ENCODE assay signal across 9 mouse cellular contexts in the genomic region with DNA sequence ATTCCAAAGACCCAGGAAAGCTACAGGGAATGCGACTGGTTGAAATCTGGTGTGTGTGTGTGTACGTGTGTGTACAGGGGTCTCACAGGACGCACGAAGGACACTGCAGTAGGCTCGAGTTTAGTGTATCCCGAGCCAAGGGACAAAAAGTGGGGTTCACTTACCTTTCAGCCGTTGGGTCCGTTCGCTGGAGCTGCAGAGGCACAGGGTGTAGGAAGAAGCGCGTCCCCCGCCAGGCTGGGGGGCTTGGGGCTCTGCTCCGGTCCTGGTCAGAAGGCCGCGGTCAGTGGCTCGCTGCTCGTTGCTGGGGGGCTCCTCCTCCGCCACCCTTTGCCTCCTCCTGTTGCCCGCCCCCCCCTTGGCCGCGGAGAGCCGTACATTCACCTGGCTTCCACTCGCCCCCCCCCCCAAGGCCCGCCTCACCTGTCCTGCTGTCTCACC. TPM values are rescaled to one million over a fixed set of nuclear protein-coding genes. Genes with fewer than 3 reads are reported as not detected.
DNase-seq lines count a peak whose midpoint lies in the region; ATAC-seq and TF ChIP-seq lines count a peak whose summit lies in the region.
"Had no signal": no experiment of that assay in that cellular context is flagged by ENCODE, and none has a peak within 500 bp of the region (broad histone marks: within the 10 kb centered on the region; RNA-seq: fewer than 3 reads in every experiment).

No protein-coding gene starts in this region.

- intact Hi-C loops in heart, postnatal 14 days (cut with DNase I) = no loop called here

- TF ChIP-seq CTCF in CH12.LX (conservative IDR thresholded peaks at IDR 0.05 in 1 of 2, IDR thresholded peaks at IDR 0.05 in 1 of 2; ENCODE audit: low read depth in 2 of 2, low read length in 2 of 2) = no peak
- TF ChIP-seq CTCF in midbrain, postnatal 0 days (IDR thresholded peaks at IDR 0.05) = no peak

- H3K27me3 ChIP-seq in CH12.LX (replicated peaks) = no peaks in the 10 kb centered on the region
- H3K27me3 ChIP-seq in limb, embryonic 12.5 days = peaks cover 26% of the 10 kb centered on the region
- peaks cover 14% of the 10 kb centered on the region; the same call in 1 of the 2 replicates for H3K27me3 ChIP-seq in midbrain, postnatal 0 days (ENCODE audit: insufficient read depth, low read length)

- H3K4me1 ChIP-seq in CH12.LX (ENCODE audit: control insufficient read depth in 1 of 2, insufficient read depth in 2 of 2) = peaks cover 6 to 49% of the 10 kb centered on the region in 2 experiments
- H3K4me1 ChIP-seq in limb, embryonic 12.5 days (replicated peaks) = peaks cover 62% of the 10 kb centered on the region
- peaks cover 19% of the 10 kb centered on the region for H3K4me1 ChIP-seq in midbrain, postnatal 0 days (ENCODE audit: insufficient read depth, low read length)

- peak overlapping the region; percentile 97 for H3K9ac ChIP-seq in CH12.LX (ENCODE audit: insufficient read depth, low read depth)
- H3K9ac ChIP-seq in limb, embryonic 12.5 days (replicated peaks) = peak overlapping the region; percentile 50
- H3K9ac ChIP-seq in midbrain, postnatal 0 days (replicated peaks; ENCODE audit: low read length, poor library complexity, severe bottlenecking) = peak overlapping the region; percentile 61; the same call in 1 of the 2 replicates

- no peak for ATAC-seq in limb, embryonic 12.5 days (ENCODE audit: insufficient number of reproducible peaks, insufficient read depth, low FRiP score, low TSS enrichment, low read depth)
- ATAC-seq in midbrain, postnatal 0 days (ENCODE audit: low FRiP score) = no peak

- H3K36me3 ChIP-seq in CH12.LX (replicated peaks in 1 of 2; ENCODE audit: control insufficient read depth in 1 of 2, insufficient read depth in 1 of 2, low read length in 1 of 2) = peaks cover 0 to 6% of the 10 kb centered on the region in 2 experiments
- H3K36me3 ChIP-seq in limb, embryonic 12.5 days = no peaks in the 10 kb centered on the region
- no peaks in the 10 kb centered on the region for H3K36me3 ChIP-seq in midbrain, postnatal 0 days (ENCODE audit: insufficient read depth, low read length)

- dilution Hi-C loops in CH12.LX (cut with MboI; ENCODE audit: extremely low pct_ligation_motif_present, extremely low pct_unique_long_range_greater_than_20kb, low sequenced_read_pairs) = no loop called here

- peak overlapping the region; percentile 99 for H3K27ac ChIP-seq in CH12.LX (ENCODE audit: insufficient read depth, low read depth)
- H3K27ac ChIP-seq in limb, embryonic 12.5 days = no peak overlapping the region
- no peak overlapping the region for H3K27ac ChIP-seq in midbrain, postnatal 0 days (ENCODE audit: low read depth, low read length)

- TF ChIP-seq RAD21 in CH12.LX (IDR thresholded peaks at IDR 0.05; ENCODE audit: low read depth, low read length) = no peak

- no peak for TF ChIP-seq EP300 in CH12.LX (IDR thresholded peaks at IDR 0.05; ENCODE audit: low read length)

- H3K79me2 ChIP-seq in CH12.LX (replicated peaks; ENCODE audit: control insufficient read depth, extremely low read depth, insufficient read depth, poor library complexity, severe bottlenecking) = peaks cover 13% of the 10 kb centered on the region; the same call in 1 of the 2 replicates

- in situ Hi-C loops in CH12.LX (cut with MboI; ENCODE audit: low pct_ligation_motif_present, low pct_unique_long_range_greater_than_20kb, low sequenced_read_pairs) = no loop called here

- H3K9me3 ChIP-seq in CH12.LX (replicated peaks; ENCODE audit: low read length) = no peaks in the 10 kb centered on the region
- no peaks in the 10 kb centered on the region for H3K9me3 ChIP-seq in limb, embryonic 12.5 days
- H3K9me3 ChIP-seq in midbrain, postnatal 0 days (ENCODE audit: low read length) = no peaks in the 10 kb centered on the region

- no peak for TF ChIP-seq POLR2A in CH12.LX (IDR thresholded peaks at IDR 0.05; ENCODE audit: low read depth, low read length)

- WGBS in limb, embryonic 12.5 days = 2% methylated on average over 21 of the region's 24 CpGs
- WGBS in midbrain, postnatal 0 days = under 1% methylated on average over 18 of the region's 24 CpGs

- H3K4me3 ChIP-seq in CH12.LX (replicated peaks in 1 of 3; ENCODE audit: low read depth in 2 of 3, low read length in 2 of 3, poor library complexity in 1 of 3) = peak overlapping the region; percentile 62 to 86 (median 85)
- H3K4me3 ChIP-seq in limb, embryonic 12.5 days (replicated peaks) = peak overlapping the region; percentile 53
- peak overlapping the region; percentile 54 for H3K4me3 ChIP-seq in midbrain, postnatal 0 days (ENCODE audit: low read depth, low read length)

- peak overlapping the region; percentile 38 for H3K4me2 ChIP-seq in CH12.LX (ENCODE audit: insufficient read depth, low read depth, poor library complexity, severe bottlenecking)
- H3K4me2 ChIP-seq in limb, embryonic 12.5 days = peak overlapping the region; percentile 100
- peak overlapping the region; percentile 100 for H3K4me2 ChIP-seq in midbrain, postnatal 0 days (ENCODE audit: low read depth, low read length, poor library complexity, severe bottlenecking)

- DNase-seq in 3T3-L1 (ENCODE audit: low read depth, low spot score) (peak; percentile 53), CH12.LX (ENCODE audit: extremely low read depth) (no peak)
- peak; percentile 54 for DNase-seq in embryo, embryonic 10.5 days (ENCODE audit: low spot score)
- peak; percentile 36 to 41 for DNase-seq in heart, postnatal 14 days
- DNase-seq in midbrain, postnatal 0 days (ENCODE audit: low spot score) = no peak
- DNase-seq in frontal cortex, postnatal 25 days (ENCODE audit: low spot score in 2 of 2) = no peak
- no peak for DNase-seq in layer of hippocampus, adult 11-12 months (ENCODE audit: low spot score)

TF ChIP-seq in CH12.LX, 34 proteins besides CTCF, POLR2A, EP300 and RAD21 (continues in another document):
- TF ChIP-seq USF2 (conservative IDR thresholded peaks at IDR 0.05; ENCODE audit: low read depth, low read length) = no peak
- no peak for TF ChIP-seq TBP (conservative IDR thresholded peaks at IDR 0.05; ENCODE audit: low read depth, low read length)
- no peak for TF ChIP-seq MYC (IDR thresholded peaks at IDR 0.05; ENCODE audit: low read depth, low read length)
- TF ChIP-seq POLR2AphosphoS2 (IDR thresholded peaks at IDR 0.05; ENCODE audit: low read depth, low read length) = no peak
- 0 out of 2 replicates have a peak, but pooled peaks have one; percentile 23 for TF ChIP-seq NELFE (IDR thresholded peaks at IDR 0.05; ENCODE audit: low read depth, low read length)
- no peak for TF ChIP-seq JUN (IDR thresholded peaks at IDR 0.05; ENCODE audit: insufficient read depth, low read depth, low read length)
- TF ChIP-seq ETS1 (conservative IDR thresholded peaks at IDR 0.05; ENCODE audit: low read depth, low read length) = no peak
- TF ChIP-seq IRF4 (IDR thresholded peaks at IDR 0.05; ENCODE audit: low read depth, low read length) = no peak
- TF ChIP-seq CHD2 (IDR thresholded peaks at IDR 0.05; ENCODE audit: low read length) = no peak
- no peak for TF ChIP-seq BHLHE40 (IDR thresholded peaks at IDR 0.05; ENCODE audit: low read depth, low read length)
- TF ChIP-seq MAZ (IDR thresholded peaks at IDR 0.05; ENCODE audit: low read depth, low read length) = no peak
- no peak for TF ChIP-seq KAT2A (IDR thresholded peaks at IDR 0.05; ENCODE audit: insufficient replicate concordance, low read length)
- TF ChIP-seq UBTF (IDR thresholded peaks at IDR 0.05; ENCODE audit: low read depth, low read length) = no peak
- no peak for TF ChIP-seq NRF1 (IDR thresholded peaks at IDR 0.05; ENCODE audit: low read depth, low read length)
- no peak for TF ChIP-seq ELF1 (IDR thresholded peaks at IDR 0.05; ENCODE audit: low read depth, low read length)

RNA-seq across cellular contexts. Expression of a gene that starts 1.7 kb away (rescaled TPM):
- total RNA-seq in CH12.LX (2012; rRNA removed) (31.6 and 34.2 TPM in 2 replicates), CH12.LX (2014; rRNA removed) (11.9 and 12.7 TPM in 2 replicates)
- 27.6 and 32.4 TPM in 2 replicates for polyA plus RNA-seq in CH12.LX (2012; ENCODE audit: insufficient read length, low read depth)
- 10 to 100 TPM; 18.4 to 27.3 TPM for total RNA-seq in heart, postnatal 14 days (2021)
- 0.79 and 1.2 TPM in 2 replicates for polyA plus RNA-seq in limb, embryonic 12.5 days (2016; fragmentation: Nextera tagmentation; extraction: Ambion mirVana)
- 2.2 and 4.4 TPM in 2 replicates for total RNA-seq in midbrain, postnatal 0 days (2014; rRNA removed)
- polyA plus RNA-seq in midbrain, postnatal 0 days (2015; fragmentation: Nextera tagmentation; extraction: Ambion mirVana) = 0.53 and 0.88 TPM in 2 replicates

RNA-seq across cellular contexts. Expression of a gene that starts 9.7 kb away (rescaled TPM):
- total RNA-seq in CH12.LX (2012; rRNA removed) = not detected in 2 replicates
- not detected in 2 replicates for total RNA-seq in CH12.LX (2014; rRNA removed)
- not detected in 2 replicates for polyA plus RNA-seq in CH12.LX (2012; ENCODE audit: insufficient read length, low read depth)
- under 1 TPM in 1 of 2 experiments, not detected in 1; 0.98 TPM for total RNA-seq in heart, postnatal 14 days (2021)
- polyA plus RNA-seq in limb, embryonic 12.5 days (2016; fragmentation: Nextera tagmentation; extraction: Ambion mirVana) = 1.0 TPM in 1 of 2 replicates, not detected in the other
- 1.8 and 2.3 TPM in 2 replicates for total RNA-seq in midbrain, postnatal 0 days (2014; rRNA removed)
- 0.27 TPM in 1 of 2 replicates, not detected in the other for polyA plus RNA-seq in midbrain, postnatal 0 days (2015; fragmentation: Nextera tagmentation; extraction: Ambion mirVana)
- polyA plus RNA-seq: gonadal fat pad, adult 2 months had no signal

RNA-seq across cellular contexts. Expression of a gene that starts 18.8 kb away (rescaled TPM):
- total RNA-seq in CH12.LX (2012; rRNA removed) = 26.9 and 29.0 TPM in 2 replicates
- 28.7 and 31.1 TPM in 2 replicates for total RNA-seq in CH12.LX (2014; rRNA removed)
- 25.9 and 26.0 TPM in 2 replicates for polyA plus RNA-seq in CH12.LX (2012; ENCODE audit: insufficient read length, low read depth)
- 10 to 100 TPM; 44.7 to 46.1 TPM for total RNA-seq in heart, postnatal 14 days (2021)
- 25.0 and 26.4 TPM in 2 replicates for polyA plus RNA-seq in limb, embryonic 12.5 days (2016; fragmentation: Nextera tagmentation; extraction: Ambion mirVana)
- total RNA-seq in midbrain, postnatal 0 days (2014; rRNA removed) = 32.0 and 34.1 TPM in 2 replicates
- 26.0 and 29.3 TPM in 2 replicates for polyA plus RNA-seq in midbrain, postnatal 0 days (2015; fragmentation: Nextera tagmentation; extraction: Ambion mirVana)

RNA-seq across cellular contexts. Expression of a gene that starts 25.3 kb away (rescaled TPM):
- total RNA-seq in CH12.LX (2012; rRNA removed) (173 and 195 TPM in 2 replicates), CH12.LX (2014; rRNA removed) (224 and 268 TPM in 2 replicates)
- 200 and 270 TPM in 2 replicates for polyA plus RNA-seq in CH12.LX (2012; ENCODE audit: insufficient read length, low read depth)
- 10 to 100 TPM in 1 of 2 experiments, 1 to 10 TPM in 1; 7.9 to 14.4 TPM for total RNA-seq in heart, postnatal 14 days (2021)
- 585 and 619 TPM in 2 replicates for polyA plus RNA-seq in limb, embryonic 12.5 days (2016; fragmentation: Nextera tagmentation; extraction: Ambion mirVana)
- total RNA-seq in midbrain, postnatal 0 days (2014; rRNA removed) = 22.4 and 29.2 TPM in 2 replicates
- 68.6 and 69.6 TPM in 2 replicates for polyA plus RNA-seq in midbrain, postnatal 0 days (2015; fragmentation: Nextera tagmentation; extraction: Ambion mirVana)

RNA-seq across cellular contexts. Expression of a gene that starts 25.4 kb away (rescaled TPM):
- total RNA-seq in CH12.LX (2012; rRNA removed) (23.1 and 24.2 TPM in 2 replicates), CH12.LX (2014; rRNA removed) (40.2 and 40.6 TPM in 2 replicates)
- polyA plus RNA-seq in CH12.LX (2012; ENCODE audit: insufficient read length, low read depth) = 32.1 and 32.3 TPM in 2 replicates
- total RNA-seq in heart, postnatal 14 days (2021) = 10 to 100 TPM; 45.0 to 47.5 TPM
- 84.4 and 90.9 TPM in 2 replicates for polyA plus RNA-seq in limb, embryonic 12.5 days (2016; fragmentation: Nextera tagmentation; extraction: Ambion mirVana)
- total RNA-seq in midbrain, postnatal 0 days (2014; rRNA removed) = 21.7 and 24.9 TPM in 2 replicates
- 11.0 and 12.7 TPM in 2 replicates for polyA plus RNA-seq in midbrain, postnatal 0 days (2015; fragmentation: Nextera tagmentation; extraction: Ambion mirVana)

Comparison
In these comparisons a context has a peak if more than half of its experiments do, and no peak if none do; other contexts are left out.
1. DNase-seq: peak in 3T3-L1 (single experiment), embryo, embryonic 10.5 days (single experiment) and heart, postnatal 14 days (2 of 2); none in CH12.LX (single experiment), midbrain, postnatal 0 days (single experiment), frontal cortex, postnatal 25 days (0 of 2) and layer of hippocampus, adult 11-12 months (single experiment).
2. H3K4me2 ChIP-seq: peak in every context shown above with its lines; median percentile 100 in limb, embryonic 12.5 days; 100 in midbrain, postnatal 0 days; 38 in CH12.LX.
3. Peak in every context shown above with its lines, with median percentiles within 50 percentile points of each other: H3K4me3 ChIP-seq and H3K9ac ChIP-seq.